Mouse (Mus musculus) midbrain, postnatal 0 days (tissue): ENCODE measurements around the gene Palm3. TPM values are rescaled to one million over a fixed set of nuclear protein-coding genes. Genes with fewer than 3 reads are reported as not detected.

Source experiments
- ATAC-seq: fragments of 200-750 bp; cut with Nextera tagmentation; 2 replicates; pipeline ENCODE4 v1.8.0; 2017; ENCODE audit warnings: moderate number of reproducible peaks, mild to moderate bottlenecking, moderate TSS enrichment, moderate library complexity; ENCODE audit not compliant: low FRiP score
- DNase-seq: peaks from one replicate; pipeline ENCODE4 v3.0.0-alpha.2; 2015; ENCODE audit warnings: low spot score
- H3K27ac ChIP-seq: fragments of 300-500 bp; sonication (generic); 2 replicates; pipeline ENCODE4 v1.5.1; 2014; ENCODE audit warnings: low read depth, mild to moderate bottlenecking, low read length, mixed read lengths
- H3K27me3 ChIP-seq: fragments of 300-500 bp; sonication (generic); 2 replicates; pipeline ENCODE4 v1.6.1; 2014; ENCODE audit warnings: low read length, control low read depth, mixed read lengths; ENCODE audit not compliant: insufficient read depth
- H3K36me3 ChIP-seq: fragments of 300-500 bp; sonication (generic); 2 replicates; pipeline ENCODE4 v1.6.1; 2014; ENCODE audit warnings: low read length, control low read depth, mixed read lengths; ENCODE audit not compliant: insufficient read depth
- H3K4me1 ChIP-seq: fragments of 300-500 bp; sonication (generic); 2 replicates; pipeline ENCODE4 v1.6.1; 2014; ENCODE audit warnings: mild to moderate bottlenecking, control low read depth, antibody characterized with exemption, low read length, mixed read lengths; ENCODE audit not compliant: insufficient read depth
- H3K4me2 ChIP-seq: fragments of 300-500 bp; sonication (generic); 2 replicates; pipeline ENCODE4 v1.6.1; 2014; ENCODE audit warnings: low read depth, mild to moderate bottlenecking, low read length, mixed read lengths; ENCODE audit not compliant: poor library complexity, severe bottlenecking
- H3K4me3 ChIP-seq: fragments of 300-500 bp; sonication (generic); 2 replicates; pipeline ENCODE4 v1.5.1; 2014; ENCODE audit warnings: low read depth, mild to moderate bottlenecking, low read length, moderate library complexity
- H3K9ac ChIP-seq: fragments of 300-500 bp; sonication (generic); replicated peaks from 2 replicates; pipeline ENCODE4 v1.6.1; 2014; ENCODE audit warnings: mild to moderate bottlenecking, low read length, moderate library complexity, mixed read lengths; ENCODE audit not compliant: poor library complexity, severe bottlenecking
- H3K9me3 ChIP-seq: fragments of 300-500 bp; sonication (generic); 2 replicates; pipeline ENCODE4 v1.6.1; 2016; ENCODE audit warnings: low read length, control low read depth
- CTCF ChIP-seq: IDR thresholded peaks from 2 replicates; pipeline ENCODE4 v1.5.1; 2016; ENCODE audit warnings: antibody characterized with exemption, mild to moderate bottlenecking
- WGBS: fragments of 180-500 bp; shearing (Covaris S2); extraction: QIAGEN DNeasy Blood & Tissue Kit; methylation state at CpG from one replicate; pipeline ENCODE4 v1.1.7; 2014; 5-methylcytosine and 5-hydroxymethylcytosine counted together
- polyA plus RNA-seq: library from polyadenylated mRNA; unstranded; fragments of >200 nt; fragmentation: Nextera tagmentation; extraction: Ambion mirVana; gene quantifications from 2 replicates; pipeline ENCODE4 v1.2.1, GENCODE M21; 2015
- total RNA-seq: library from RNA; depleted of rRNA; stranded (reverse); fragments of >200 nt; gene quantifications from 2 replicates; pipeline ENCODE4 v1.2.3, GENCODE M21; 2014; rRNA removed

The Palm3 gene
- total RNA-seq (5.1 and 8.0 TPM in 2 replicates), polyA plus RNA-seq (4.4 and 4.9 TPM in 2 replicates)

- ATAC-seq (no peak), DNase-seq (no peak)
- Histone ChIP-seq H3K4me1 (no peaks in the 10 kb centered on the region), H3K9ac (no peak within 1 kb of the TSS), H3K4me3 (no peak within 1 kb of the TSS), H3K4me2 (no peak within 1 kb of the TSS), H3K36me3 (no peaks in the 10 kb centered on the region), H3K27me3 (0 out of 2 replicates have a peak, but pooled peaks cover 8% of the 10 kb centered on the region), H3K9me3 (no peaks in the 10 kb centered on the region), H3K27ac (no peak within 1 kb of the TSS)
- TF ChIP-seq CTCF = no peak
- WGBS = 7% methylated on average over 18 of the region's 18 CpGs
These were observed at the start of gene Palm3 for GRCm38 (mm10) chr8:84021096-84021495. Gene Palm3 (plus strand): TSS chr8:84021471.

- DNase-seq (no peak), ATAC-seq (no peak)
- 72% methylated on average over 6 of the region's 6 CpGs for WGBS
- no peaks in the 10 kb centered on the region for H3K27me3 ChIP-seq
- no peaks in the 10 kb centered on the region for H3K36me3 ChIP-seq
- H3K9me3 ChIP-seq = no peaks in the 10 kb centered on the region
- TF ChIP-seq CTCF = no peak
- peak overlapping the region; percentile 95; the same call in 1 of the 2 replicates for H3K4me3 ChIP-seq
- no peak overlapping the region for H3K27ac ChIP-seq
- peak overlapping the region; percentile 77 for H3K4me2 ChIP-seq
- no peak overlapping the region for H3K9ac ChIP-seq
- H3K4me1 ChIP-seq = peaks cover 12% of the 10 kb centered on the region; the same call in 1 of the 2 replicates
These were observed 49.6 kb upstream of the Palm3 start for GRCm38 (mm10) chr8:83971661-83972060.

DNA sequence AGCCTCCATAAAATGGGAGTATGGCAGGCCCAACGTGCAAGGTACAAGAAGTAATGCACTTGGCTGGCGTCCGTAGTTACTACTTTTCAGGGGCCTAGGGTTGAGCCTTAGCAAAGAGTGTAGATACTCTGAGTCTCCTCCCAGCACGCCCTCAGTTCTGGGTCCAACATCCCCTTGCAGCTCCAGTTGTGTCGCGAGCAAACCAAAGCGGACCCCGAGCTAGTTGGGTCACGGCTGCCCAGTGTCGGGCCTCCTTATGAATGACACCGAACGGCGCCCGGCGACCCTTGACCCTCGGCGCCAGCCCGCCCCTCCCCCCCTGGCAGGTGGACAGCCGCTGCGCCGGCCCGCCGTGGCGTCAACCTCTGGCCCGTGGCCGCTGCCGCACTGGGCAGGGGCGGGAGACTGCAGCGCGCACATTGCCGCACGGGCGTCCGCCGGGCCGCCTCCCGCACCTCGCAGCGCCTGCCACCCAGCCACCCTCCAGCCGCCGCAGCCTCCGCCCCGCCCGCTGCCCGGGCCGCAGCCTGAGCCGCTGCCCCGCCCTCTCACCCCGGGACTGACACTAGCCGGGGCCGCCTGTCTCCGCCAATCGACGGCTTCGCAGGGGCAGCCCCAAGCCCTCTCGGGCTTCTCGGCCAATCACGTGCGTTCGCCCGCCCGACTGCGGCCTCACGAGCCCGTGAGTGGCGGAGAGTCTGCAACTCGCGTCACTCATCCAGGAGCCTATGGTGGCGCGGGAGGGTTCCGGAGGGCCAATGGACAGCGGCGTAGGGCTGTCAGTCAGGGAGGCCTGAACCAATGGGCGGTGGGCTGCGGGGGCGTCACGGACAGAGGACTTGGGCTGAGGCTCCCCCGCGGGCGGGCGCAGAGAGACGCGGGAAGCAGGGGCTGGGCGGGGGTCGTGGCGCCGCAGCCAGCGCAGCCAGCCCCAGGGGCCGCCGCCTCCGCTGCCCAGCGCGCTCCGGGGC lies 48.8 kb upstream of the Palm3 start, which contains the start of gene Prkaca:
TSS of gene Prkaca (plus strand) at position 844 of the 971 bp plus-strand sequence.
- under 1% methylated on average over 46 of the region's 94 CpGs for WGBS
- H3K36me3 ChIP-seq = no peaks in the 10 kb centered on the region
- ATAC-seq = peak; percentile 100

DNA sequence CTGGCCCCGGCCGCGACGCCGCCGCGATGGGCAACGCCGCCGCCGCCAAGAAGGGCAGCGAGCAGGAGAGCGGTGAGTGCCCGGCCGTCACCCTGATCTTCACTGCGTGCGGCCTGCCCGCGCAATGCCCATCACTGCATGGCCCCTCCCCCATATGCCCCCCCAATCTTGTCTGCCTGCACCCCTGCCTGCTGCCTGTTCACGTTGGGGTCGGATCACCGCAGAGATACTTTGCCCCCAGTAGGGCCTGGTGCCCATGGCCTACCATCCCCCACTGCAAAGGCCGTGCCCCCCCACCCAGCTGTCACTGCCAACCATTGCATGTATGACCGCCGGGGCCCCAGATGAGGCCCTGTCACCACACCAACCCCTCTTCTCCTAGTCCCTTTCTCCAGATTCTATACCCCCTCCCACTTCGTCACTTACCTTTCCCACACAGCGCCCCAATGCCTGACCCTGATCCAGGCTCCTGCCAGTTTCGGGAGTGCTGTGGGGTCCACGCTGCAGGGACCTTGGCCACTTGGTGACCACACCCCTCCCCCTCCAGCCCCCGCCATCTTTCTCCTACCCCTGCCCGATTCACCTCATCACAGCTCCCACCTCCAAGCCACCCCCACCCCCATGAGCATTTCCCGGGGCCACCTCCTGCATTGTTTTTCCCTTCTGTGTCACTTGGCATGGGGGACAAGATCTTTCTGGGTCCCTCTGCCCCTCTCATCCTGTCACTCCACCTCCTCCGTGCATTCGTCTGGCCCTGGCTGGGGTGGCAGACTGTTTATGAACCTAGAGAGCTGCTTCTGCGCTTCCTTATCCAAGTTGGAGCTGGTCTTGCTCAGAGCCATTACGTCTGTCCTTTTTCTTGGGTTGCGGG lies 47.9 kb upstream of the Palm3 start:
- H3K4me1 ChIP-seq = peaks cover 27% of the 10 kb centered on the region; the same call in 1 of the 2 replicates
- TF ChIP-seq CTCF = no peak

More for the DNA sequence above, 48.8 kb upstream of the Palm3 start, which contains the start of gene Prkaca:
- peak within 1 kb of the TSS; percentile 91 for H3K4me2 ChIP-seq
- DNase-seq = peak; percentile 99
- no peaks in the 10 kb centered on the region for H3K9me3 ChIP-seq
- no peak for TF ChIP-seq CTCF
- peak within 1 kb of the TSS; percentile 84 for H3K9ac ChIP-seq
- H3K27me3 ChIP-seq = no peaks in the 10 kb centered on the region
- peak within 1 kb of the TSS; percentile 95 for H3K4me3 ChIP-seq
- peaks cover 19% of the 10 kb centered on the region; the same call in 1 of the 2 replicates for H3K4me1 ChIP-seq
- peak within 1 kb of the TSS; percentile 78 for H3K27ac ChIP-seq

DNA sequence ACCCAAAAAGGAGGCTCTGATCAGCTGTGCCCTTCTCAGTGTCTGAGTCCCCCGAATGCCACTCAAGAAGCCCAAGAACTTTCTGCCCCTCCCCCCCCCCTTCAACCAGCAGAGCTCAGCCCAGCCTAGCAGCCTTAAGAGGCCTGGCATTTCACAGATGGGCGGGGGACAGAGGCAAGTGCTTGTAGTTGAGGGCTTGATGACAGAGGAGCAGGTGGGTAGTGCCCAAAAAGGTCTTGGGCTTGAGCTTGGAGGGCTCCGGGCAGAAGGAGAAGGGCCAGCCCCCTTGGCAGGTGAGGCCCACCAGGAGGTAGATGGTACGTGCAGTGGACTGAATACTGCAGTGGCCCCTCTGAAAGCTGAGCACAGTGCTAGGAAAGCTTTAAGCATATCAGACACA lies 46.8 kb upstream of the Palm3 start:
- no peak overlapping the region for H3K9ac ChIP-seq
- 87% methylated on average over 4 of the region's 4 CpGs for WGBS
- no peak for DNase-seq

More for the DNA sequence above, 47.9 kb upstream of the Palm3 start:
- Histone ChIP-seq H3K9me3 (no peaks in the 10 kb centered on the region), H3K9ac (peak overlapping the region; percentile 84), H3K4me2 (peak overlapping the region; percentile 91), H3K27me3 (no peaks in the 10 kb centered on the region), H3K4me3 (peak overlapping the region; percentile 95), H3K36me3 (0 out of 2 replicates have a peak, but pooled peaks cover 4% of the 10 kb centered on the region), H3K27ac (peak overlapping the region; percentile 78)
- peak; percentile 18 for DNase-seq
- WGBS = 3% methylated on average over 35 of the region's 37 CpGs
- ATAC-seq = peak; percentile 12

More for the DNA sequence above, 46.8 kb upstream of the Palm3 start:
- H3K27ac ChIP-seq = no peak overlapping the region
- peak overlapping the region; percentile 91 for H3K4me2 ChIP-seq
- no peak for TF ChIP-seq CTCF
- H3K9me3 ChIP-seq = no peaks in the 10 kb centered on the region
- 0 out of 2 replicates have a peak, but pooled peaks cover 4% of the 10 kb centered on the region for H3K36me3 ChIP-seq
- ATAC-seq = no peak
- H3K4me1 ChIP-seq = peaks cover 27% of the 10 kb centered on the region; the same call in 1 of the 2 replicates
- no peak overlapping the region for H3K4me3 ChIP-seq
- no peaks in the 10 kb centered on the region for H3K27me3 ChIP-seq
